Mouse (Mus musculus): Measurements from ENCODE around the gene Prr5l. TPM values are rescaled to one million over a fixed set of nuclear protein-coding genes. Genes with fewer than 3 reads are reported as not detected.
"Not testable (repeated sequence)": the region's sequence is repeated elsewhere in the genome, so short reads cannot be mapped to it uniquely, and the experiment has no call there.

Gene Prr5l
- total and polyA plus RNA-seq, 3 experiments: 0.05 TPM; not detected in 2

DNA sequence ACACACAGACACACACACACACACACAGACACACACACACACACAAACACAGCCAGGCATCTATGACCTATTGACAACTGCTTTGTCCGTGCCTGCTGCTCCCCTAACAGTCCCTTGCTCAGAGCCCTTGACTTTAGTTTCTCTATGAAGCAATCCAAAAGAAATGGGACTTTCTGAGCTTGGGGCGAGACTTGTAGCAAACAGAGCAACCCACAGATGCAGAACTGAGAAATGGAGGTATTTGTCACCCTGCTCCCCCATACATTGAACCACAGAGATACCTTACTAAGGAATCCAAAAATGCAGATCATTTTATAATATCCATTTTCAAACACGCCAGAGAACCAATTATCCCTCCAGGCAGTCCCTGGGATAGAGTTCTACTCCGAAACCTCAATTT is 128.4 kb downstream of the Prr5l start:
- Histone ChIP-seq H3K36me3 (replicated peaks) (no peaks in the 10 kb centered on the region), H3K9me3 (replicated peaks) (no peaks in the 10 kb centered on the region), H3K4me1 (ENCODE audit: insufficient read depth, low read depth, low read length) (no peaks in the 10 kb centered on the region), H3K27me3 (ENCODE audit: insufficient read depth, low read length) (peaks cover 4% of the 10 kb centered on the region; the same call in 1 of the 2 replicates), H3K4me3 (ENCODE audit: low read depth, low read length) (no peak overlapping the region)
- no peak for DNase-seq (ENCODE audit: low spot score)
- TF ChIP-seq POLR2AphosphoS5 (IDR thresholded peaks at IDR 0.05; ENCODE audit: insufficient replicate concordance, low read depth, low read length): no peak
- TF ChIP-seq CTCF (IDR thresholded peaks at IDR 0.05; ENCODE audit: low read depth, low read length): no peak
- no peak for TF ChIP-seq GATA2 (IDR thresholded peaks at IDR 0.05; ENCODE audit: borderline replicate concordance, low read depth, low read length)
- no peak for TF ChIP-seq TAL1 (conservative IDR thresholded peaks at IDR 0.05; ENCODE audit: low read depth, low read length)
- TF ChIP-seq GATA1 (IDR thresholded peaks at IDR 0.05; ENCODE audit: borderline replicate concordance, low read length): no peak
- no peak for ATAC-seq (ENCODE audit: extremely low read depth, insufficient number of reproducible peaks, low FRiP score, poor library complexity, severe bottlenecking)

DNA sequence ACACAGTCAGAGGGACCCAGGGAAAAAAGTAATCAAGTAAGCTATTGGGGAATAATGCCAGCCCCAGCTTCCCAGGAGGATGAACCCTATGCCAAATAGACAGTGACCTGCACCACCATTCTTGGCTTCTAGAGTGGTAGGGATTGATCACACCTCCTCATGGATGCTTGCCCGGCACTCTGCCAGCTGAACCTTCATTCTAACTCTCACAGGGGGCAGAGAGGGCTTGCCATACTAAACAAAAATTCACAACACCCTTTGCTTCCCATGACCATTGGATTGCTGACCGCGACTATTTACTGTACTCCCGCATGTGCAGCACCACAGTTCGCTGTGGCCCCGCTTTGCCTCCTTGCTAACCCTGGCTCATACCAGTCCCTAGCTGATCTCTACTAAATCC is 129.8 kb downstream of the Prr5l start:
- H3K9me3 ChIP-seq (replicated peaks): no peaks in the 10 kb centered on the region
- H3K36me3 ChIP-seq (replicated peaks): no peaks in the 10 kb centered on the region
- no peaks in the 10 kb centered on the region for H3K4me1 ChIP-seq (ENCODE audit: insufficient read depth, low read depth, low read length)
- DNase-seq (ENCODE audit: low spot score): no peak
- no peaks in the 10 kb centered on the region for H3K27me3 ChIP-seq (ENCODE audit: insufficient read depth, low read length)
- no peak for TF ChIP-seq TAL1 (conservative IDR thresholded peaks at IDR 0.05; ENCODE audit: low read depth, low read length)
- TF ChIP-seq POLR2AphosphoS5 (IDR thresholded peaks at IDR 0.05; ENCODE audit: insufficient replicate concordance, low read depth, low read length): no peak
- no peak for TF ChIP-seq CTCF (IDR thresholded peaks at IDR 0.05; ENCODE audit: low read depth, low read length)
- no peak for TF ChIP-seq GATA1 (IDR thresholded peaks at IDR 0.05; ENCODE audit: borderline replicate concordance, low read length)
- TF ChIP-seq GATA2 (IDR thresholded peaks at IDR 0.05; ENCODE audit: borderline replicate concordance, low read depth, low read length): no peak
- H3K4me3 ChIP-seq (ENCODE audit: low read depth, low read length): no peak overlapping the region
- no peak for ATAC-seq (ENCODE audit: extremely low read depth, insufficient number of reproducible peaks, low FRiP score, poor library complexity, severe bottlenecking)

DNA sequence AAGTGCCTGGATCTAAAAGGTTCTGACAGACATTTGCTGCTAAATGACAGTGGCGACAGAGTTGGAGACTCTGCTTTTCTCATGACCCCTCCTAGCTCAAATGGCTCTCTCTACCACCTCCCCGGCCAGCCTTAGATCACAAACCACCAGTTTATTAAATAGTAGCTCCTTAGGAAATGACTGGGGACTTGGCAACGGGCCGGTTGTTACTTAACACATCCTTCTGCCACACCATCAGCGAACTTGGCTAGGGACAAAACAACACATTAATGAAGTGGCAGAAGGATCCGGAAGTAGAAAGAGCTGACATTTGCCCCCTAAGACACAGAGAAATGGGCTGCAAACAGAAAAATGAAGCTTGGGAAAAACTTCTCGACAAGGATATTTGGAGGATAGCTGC is 130.4 kb downstream of the Prr5l start:
- no peak overlapping the region for H3K4me3 ChIP-seq (ENCODE audit: low read depth, low read length)
- ATAC-seq (ENCODE audit: extremely low read depth, insufficient number of reproducible peaks, low FRiP score, poor library complexity, severe bottlenecking): no peak

DNA sequence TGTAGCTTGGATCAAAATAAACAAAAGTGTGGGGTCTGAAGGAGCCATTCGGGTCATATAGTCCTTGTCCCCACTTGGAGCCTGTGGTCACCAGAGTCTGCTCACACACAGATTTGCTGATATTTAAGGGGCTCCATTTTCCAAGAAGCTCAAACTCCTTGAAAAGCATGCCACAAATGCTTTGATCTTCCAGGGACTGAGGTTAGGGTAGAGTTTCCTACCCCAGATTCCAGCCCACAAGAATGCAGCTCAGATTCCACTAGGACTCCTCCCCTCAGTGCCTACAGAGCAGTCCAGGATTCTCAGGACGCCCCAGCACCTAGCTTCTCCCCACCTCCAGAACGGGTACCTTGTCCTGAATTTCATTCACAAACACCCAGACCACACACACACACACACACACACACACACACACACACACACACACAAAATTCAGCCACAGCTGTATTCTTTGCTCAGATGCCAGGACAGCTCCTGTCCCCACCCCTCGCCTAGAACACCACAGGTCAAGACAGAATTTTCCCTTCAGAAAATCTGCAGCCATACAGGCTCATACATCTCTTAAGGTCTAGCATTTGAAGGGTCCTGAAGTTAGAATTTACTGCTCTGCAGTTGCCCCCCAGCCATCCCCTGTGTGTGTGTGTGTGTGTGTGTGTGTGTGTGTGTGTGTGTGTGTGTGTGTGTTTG is 131.4 kb downstream of the Prr5l start:
- H3K9me3 ChIP-seq (replicated peaks): no peaks in the 10 kb centered on the region
- DNase-seq (ENCODE audit: low spot score) (no peak), ATAC-seq (ENCODE audit: extremely low read depth, insufficient number of reproducible peaks, low FRiP score, poor library complexity, severe bottlenecking) (no peak)
- no peaks in the 10 kb centered on the region for H3K36me3 ChIP-seq (replicated peaks)
- no peak overlapping the region for H3K4me3 ChIP-seq (ENCODE audit: low read depth, low read length)
- TF ChIP-seq TAL1 (conservative IDR thresholded peaks at IDR 0.05; ENCODE audit: low read depth, low read length) (no peak), CTCF (IDR thresholded peaks at IDR 0.05; ENCODE audit: low read depth, low read length) (no peak), POLR2AphosphoS5 (IDR thresholded peaks at IDR 0.05; ENCODE audit: insufficient replicate concordance, low read depth, low read length) (no peak), GATA2 (IDR thresholded peaks at IDR 0.05; ENCODE audit: borderline replicate concordance, low read depth, low read length) (no peak), GATA1 (IDR thresholded peaks at IDR 0.05; ENCODE audit: borderline replicate concordance, low read length) (no peak)
- no peaks in the 10 kb centered on the region for H3K4me1 ChIP-seq (ENCODE audit: insufficient read depth, low read depth, low read length)
- H3K27me3 ChIP-seq (ENCODE audit: insufficient read depth, low read length): no peaks in the 10 kb centered on the region

More for the DNA sequence above, 130.4 kb downstream of the Prr5l start:
- TF ChIP-seq GATA1 (IDR thresholded peaks at IDR 0.05; ENCODE audit: borderline replicate concordance, low read length) (no peak), CTCF (IDR thresholded peaks at IDR 0.05; ENCODE audit: low read depth, low read length) (no peak), TAL1 (conservative IDR thresholded peaks at IDR 0.05; ENCODE audit: low read depth, low read length) (no peak), POLR2AphosphoS5 (IDR thresholded peaks at IDR 0.05; ENCODE audit: insufficient replicate concordance, low read depth, low read length) (no peak), GATA2 (IDR thresholded peaks at IDR 0.05; ENCODE audit: borderline replicate concordance, low read depth, low read length) (no peak)
- Histone ChIP-seq H3K27me3 (ENCODE audit: insufficient read depth, low read length) (no peaks in the 10 kb centered on the region), H3K9me3 (replicated peaks) (no peaks in the 10 kb centered on the region), H3K36me3 (replicated peaks) (no peaks in the 10 kb centered on the region), H3K4me1 (ENCODE audit: insufficient read depth, low read depth, low read length) (no peaks in the 10 kb centered on the region)
- no peak for DNase-seq (ENCODE audit: low spot score)

DNA sequence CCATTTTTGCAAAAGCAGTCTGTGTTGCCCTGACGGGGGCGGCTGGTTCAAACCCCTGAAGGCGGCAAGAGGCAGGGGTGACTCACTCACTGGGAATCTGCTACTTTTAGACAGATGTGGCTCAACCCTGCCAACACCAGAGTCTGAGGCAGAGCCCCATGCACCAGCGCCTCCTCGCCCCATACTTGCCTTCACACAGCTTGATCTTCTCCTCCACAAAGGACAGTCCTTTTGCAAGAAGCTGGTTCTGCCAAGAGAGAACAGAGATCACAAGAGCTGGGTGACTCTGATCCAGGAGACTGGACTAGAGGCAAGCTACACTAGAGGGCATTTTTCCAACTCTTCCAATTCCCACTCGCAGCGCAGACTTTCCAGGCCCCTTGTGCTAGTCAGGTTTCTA is 136.3 kb downstream of the Prr5l start:
- ATAC-seq (ENCODE audit: extremely low read depth, insufficient number of reproducible peaks, low FRiP score, poor library complexity, severe bottlenecking) (no peak), DNase-seq (ENCODE audit: low spot score) (no peak)
- Histone ChIP-seq H3K36me3 (replicated peaks) (no peaks in the 10 kb centered on the region), H3K27me3 (ENCODE audit: insufficient read depth, low read length) (peaks cover 2% of the 10 kb centered on the region; the same call in 1 of the 2 replicates), H3K9me3 (replicated peaks) (no peaks in the 10 kb centered on the region), H3K4me3 (ENCODE audit: low read depth, low read length) (no peak overlapping the region), H3K4me1 (ENCODE audit: insufficient read depth, low read depth, low read length) (no peaks in the 10 kb centered on the region)
- TF ChIP-seq TAL1 (conservative IDR thresholded peaks at IDR 0.05; ENCODE audit: low read depth, low read length): no peak
- TF ChIP-seq CTCF (IDR thresholded peaks at IDR 0.05; ENCODE audit: low read depth, low read length): no peak
- TF ChIP-seq GATA2 (IDR thresholded peaks at IDR 0.05; ENCODE audit: borderline replicate concordance, low read depth, low read length): no peak

DNA sequence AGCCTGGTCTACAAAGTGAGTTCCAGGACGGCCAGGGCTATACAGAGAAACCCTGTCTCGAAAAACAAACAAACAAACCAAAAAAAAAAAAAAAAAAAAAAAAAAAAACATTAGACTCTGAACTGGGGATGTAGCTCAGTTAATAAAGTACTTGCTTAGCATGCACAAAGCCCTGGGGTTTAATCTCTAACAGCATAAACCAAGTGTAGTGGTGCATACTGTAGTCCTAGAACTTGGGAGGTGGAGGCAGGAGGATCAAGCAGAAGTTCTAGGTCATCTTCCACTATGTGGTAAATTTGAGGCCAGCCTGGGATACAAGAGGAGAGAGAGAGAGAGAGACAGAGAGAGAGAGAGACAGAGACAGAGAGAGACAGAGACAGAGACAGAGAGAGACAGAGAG is 137.2 kb downstream of the Prr5l start:
- not testable (repeated sequence) for H3K4me1 ChIP-seq (ENCODE audit: insufficient read depth, low read depth, low read length); DNase-seq (ENCODE audit: low spot score); H3K9me3 ChIP-seq (replicated peaks); H3K27me3 ChIP-seq (ENCODE audit: insufficient read depth, low read length); H3K4me3 ChIP-seq (ENCODE audit: low read depth, low read length); H3K36me3 ChIP-seq (replicated peaks); ATAC-seq (ENCODE audit: extremely low read depth, insufficient number of reproducible peaks, low FRiP score, poor library complexity, severe bottlenecking)
